Mouse (Mus musculus) C3H10T1/2 (cell line): ENCODE measurements around the gene Mtmr14. TPM values are rescaled to one million over a fixed set of nuclear protein-coding genes. Genes with fewer than 3 reads are reported as not detected.

Source experiments
- polyA plus RNA-seq, 2 experiments: library from polyadenylated mRNA; unstranded; fragments of >200 nt; fragmentation: generic; extraction: Trizol; gene quantifications; one replicate each; pipeline ENCODE4 v1.2.1; 2012; ENCODE audit warnings: missing spikeins in 2 of 2

The Mtmr14 gene
- polyA plus RNA-seq = 10 to 100 TPM; 20.4 to 29.4 TPM

DNA sequence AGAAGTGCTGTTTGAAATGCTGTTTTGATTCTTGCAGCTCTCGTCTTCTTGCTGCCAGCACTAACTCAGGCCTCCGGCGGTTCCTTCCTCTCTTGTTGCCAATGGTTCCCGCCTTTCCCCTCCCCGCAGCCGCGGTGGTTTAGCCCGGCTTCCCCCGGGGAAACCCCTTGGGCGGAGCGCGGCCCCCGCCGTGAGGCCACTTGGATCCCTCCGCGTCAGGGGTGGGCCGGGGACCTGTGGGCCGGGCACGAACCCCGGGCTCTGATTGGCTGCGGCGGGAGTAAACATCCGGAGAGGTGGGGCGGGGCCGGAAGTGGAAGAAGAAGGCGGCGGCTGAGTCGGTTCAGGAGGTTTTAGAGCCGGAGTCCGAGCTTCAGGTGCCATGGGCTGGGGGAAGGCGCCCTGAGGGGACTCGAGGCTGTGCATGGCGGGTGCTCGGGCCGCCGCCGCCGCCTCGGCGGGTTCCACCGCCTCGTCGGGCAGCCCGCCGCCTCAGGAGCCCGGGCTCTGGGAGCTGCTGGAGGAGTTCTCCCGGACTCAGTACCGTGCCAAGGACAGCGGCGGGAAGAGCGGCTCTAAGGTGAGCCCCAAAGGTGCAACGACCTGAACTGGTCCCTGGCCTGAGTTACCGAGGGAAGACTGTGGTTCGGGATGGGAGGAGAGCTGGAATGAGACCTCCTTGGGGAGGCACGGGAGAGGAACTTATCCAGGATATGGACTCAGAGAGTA is at the start of gene Mtmr14:
Mtmr14 (plus strand) TSS at position 302 of the 729 bp plus-strand sequence.

DNA sequence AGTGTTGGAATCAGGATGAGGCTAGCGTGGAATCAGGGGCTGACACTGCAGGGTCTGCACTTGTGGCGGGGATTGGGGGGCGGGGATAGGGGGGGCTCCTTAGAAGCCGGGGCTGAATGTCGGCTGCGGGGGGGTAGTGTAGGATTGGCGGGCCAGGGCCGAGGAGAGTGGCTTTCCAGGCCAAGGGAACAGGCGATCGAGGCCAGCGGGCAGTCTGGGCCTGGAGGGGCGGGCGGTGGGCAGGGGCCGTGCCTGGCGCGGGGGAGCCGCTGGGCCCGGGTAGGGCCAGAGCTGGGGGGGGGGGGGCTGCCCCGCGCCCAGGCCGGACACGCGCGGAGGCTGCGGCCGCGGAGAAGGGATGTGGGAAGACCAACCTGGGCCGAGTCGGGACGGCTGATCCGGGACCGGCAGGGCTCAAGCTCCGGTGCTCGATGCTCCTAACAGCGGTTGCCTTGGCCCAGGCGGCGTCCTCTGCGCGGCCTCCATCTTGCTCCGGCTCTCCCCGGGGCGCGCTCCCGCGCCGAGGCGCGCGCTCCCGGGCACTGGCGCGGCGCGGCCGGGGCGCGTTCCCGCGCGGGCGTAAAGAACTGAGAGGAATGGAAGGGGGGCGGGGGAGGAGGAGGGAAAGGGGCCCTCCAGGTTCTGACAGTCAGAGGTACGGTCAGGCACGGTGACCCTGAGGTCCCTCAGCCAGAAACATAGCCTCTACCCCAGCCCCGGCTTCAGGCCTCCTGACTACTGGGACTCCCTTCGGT is 42.6 kb upstream of the Mtmr14 start, which contains the start of gene Lhfpl4:
Lhfpl4 (minus strand) TSS at position 544 of the 755 bp plus-strand sequence.

DNA sequence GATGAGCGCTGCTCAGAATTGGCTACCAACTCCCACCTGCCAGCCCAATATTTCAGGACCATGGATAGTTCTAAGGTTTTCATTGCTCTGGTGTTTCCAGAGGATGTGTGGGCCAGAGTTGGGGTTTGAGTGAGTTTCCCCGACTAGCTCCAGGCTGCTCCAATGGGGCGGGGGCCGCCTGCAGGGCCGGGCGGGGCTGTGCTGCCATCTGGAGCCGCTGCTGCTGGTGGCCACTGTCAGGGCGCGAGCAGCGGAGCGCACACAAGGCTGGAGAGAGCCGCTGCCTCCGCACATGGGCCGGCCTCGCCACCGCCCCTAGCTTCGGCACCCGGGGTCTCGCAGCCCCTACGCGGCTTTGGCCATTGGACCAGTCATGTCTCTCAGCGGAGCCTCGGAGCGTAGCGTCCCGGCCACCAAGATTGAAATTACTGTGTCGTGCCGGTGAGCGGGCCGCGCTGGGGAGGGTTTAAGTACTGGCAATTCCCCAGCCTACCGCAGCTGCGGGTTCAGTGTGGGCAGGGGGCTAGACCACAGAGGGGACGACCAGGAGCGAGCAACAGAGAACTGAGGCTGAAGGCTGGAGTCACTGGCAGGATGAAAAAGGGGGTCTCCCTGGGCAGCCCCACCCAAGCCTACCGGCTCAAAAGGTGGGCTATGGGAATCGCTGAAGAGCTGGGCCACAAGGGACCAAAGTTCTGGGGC is 44.6 kb downstream of the Mtmr14 start, which contains the start of gene Cpne9:
Cpne9 (plus strand) TSS at position 207 of the 702 bp plus-strand sequence.

GRCm38 (mm10) chr6:113306986-113307349 is 69.3 kb downstream of the Mtmr14 start, which contains the start of gene Brpf1:
Brpf1 (plus strand) TSS chr6:113307137.

DNA sequence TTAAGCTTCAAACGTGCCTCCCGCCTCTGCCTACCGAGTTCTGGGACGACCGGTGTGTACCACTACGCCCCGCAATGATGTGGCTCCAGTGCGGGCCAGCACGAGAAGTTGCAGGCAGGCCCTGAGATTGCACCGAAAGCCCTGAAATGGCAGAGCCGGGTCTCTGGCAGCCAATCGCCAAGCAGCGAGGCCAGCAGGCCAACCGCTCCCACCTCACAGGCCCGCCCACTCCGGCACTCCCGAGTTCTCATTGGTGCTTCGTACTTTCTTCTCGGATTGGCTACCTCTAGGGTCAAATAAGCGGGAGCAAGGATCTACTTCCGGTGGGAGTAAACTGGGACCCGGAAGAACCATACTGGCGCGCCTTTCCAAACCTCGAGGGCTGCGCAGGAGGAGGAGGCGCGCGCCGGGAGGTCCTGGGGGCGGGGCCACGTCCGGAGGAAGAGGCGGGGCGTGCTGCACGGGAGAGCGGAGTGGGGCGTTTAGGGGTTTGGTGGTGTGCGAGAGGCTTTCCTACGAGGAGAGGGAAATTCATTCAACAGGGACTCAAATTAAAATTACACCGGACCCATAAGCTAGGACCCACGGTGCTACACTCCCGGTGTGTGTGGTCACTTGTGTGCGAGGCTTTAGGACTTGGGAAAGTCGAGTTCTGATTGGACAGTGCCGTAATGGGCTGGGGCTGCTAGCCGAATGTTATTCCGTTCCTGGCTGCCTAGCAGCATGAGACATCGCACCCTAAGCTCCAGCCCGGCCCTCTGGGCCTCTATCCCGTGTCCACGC is 89.1 kb downstream of the Mtmr14 start, which contains the start of gene Ogg1:
Ogg1 (plus strand) TSS at position 440 of the 783 bp plus-strand sequence.

Other genes starting within 250 kb of the Mtmr14 start
- gene Thumpd3, start 191.6 kb upstream of the Mtmr14 start, polyA plus RNA-seq = 1 to 10 TPM; 2.1 to 7.6 TPM
- gene Setd5, start 160.5 kb upstream of the Mtmr14 start, polyA plus RNA-seq = 10 to 100 TPM in 1 of 2 experiments, 1 to 10 TPM in 1; 1.6 to 19.1 TPM
- 10 to 100 TPM in 1 of 2 experiments, 1 to 10 TPM in 1; 1.7 to 10.5 TPM for gene Lhfpl4, start 42.5 kb upstream of the Mtmr14 start, polyA plus RNA-seq
- gene Cpne9, start 44.5 kb downstream of the Mtmr14 start, polyA plus RNA-seq = under 1 TPM; 0.06 to 0.08 TPM
- 10 to 100 TPM in 1 of 2 experiments, 1 to 10 TPM in 1; 3.4 to 11.1 TPM for gene Brpf1, start 69.3 kb downstream of the Mtmr14 start, polyA plus RNA-seq
- 10 to 100 TPM; 11.4 to 15.7 TPM for gene Ogg1, start 89.1 kb downstream of the Mtmr14 start, polyA plus RNA-seq
- gene Camk1, start 106.1 kb downstream of the Mtmr14 start, polyA plus RNA-seq = 100 to 1,000 TPM in 1 of 2 experiments, 10 to 100 TPM in 1; 64.5 to 122 TPM
- 10 to 100 TPM; 27.6 to 50.9 TPM for gene Tada3, start 140.0 kb downstream of the Mtmr14 start, polyA plus RNA-seq
- gene Arpc4, start 140.3 kb downstream of the Mtmr14 start, polyA plus RNA-seq = 100 to 1,000 TPM; 222 to 331 TPM
- gene Ttll3, start 151.4 kb downstream of the Mtmr14 start, polyA plus RNA-seq = 1 to 10 TPM in 1 of 2 experiments, under 1 TPM in 1; 0.75 to 7.1 TPM
- 10 to 100 TPM in 1 of 2 experiments, 1 to 10 TPM in 1; 7.3 to 13.4 TPM for gene Rpusd3, start 181.5 kb downstream of the Mtmr14 start, polyA plus RNA-seq
- not detected for gene Cidec, start 197.9 kb downstream of the Mtmr14 start, polyA plus RNA-seq
- gene Jagn1, start 204.7 kb downstream of the Mtmr14 start, polyA plus RNA-seq = 10 to 100 TPM; 43.5 to 47.0 TPM
- gene Il17re, start 220.6 kb downstream of the Mtmr14 start, polyA plus RNA-seq = under 1 TPM; 0.02 to 0.09 TPM
- 10 to 100 TPM; 54.5 to 79.0 TPM for gene Il17rc, start 233.6 kb downstream of the Mtmr14 start, polyA plus RNA-seq
- gene Creld1, start 245.5 kb downstream of the Mtmr14 start, polyA plus RNA-seq = 1 to 10 TPM in 1 of 2 experiments, under 1 TPM in 1; 0.23 to 3.3 TPM